10 mouse cellular contexts compared by ENCODE assay signal in the genomic region with DNA sequence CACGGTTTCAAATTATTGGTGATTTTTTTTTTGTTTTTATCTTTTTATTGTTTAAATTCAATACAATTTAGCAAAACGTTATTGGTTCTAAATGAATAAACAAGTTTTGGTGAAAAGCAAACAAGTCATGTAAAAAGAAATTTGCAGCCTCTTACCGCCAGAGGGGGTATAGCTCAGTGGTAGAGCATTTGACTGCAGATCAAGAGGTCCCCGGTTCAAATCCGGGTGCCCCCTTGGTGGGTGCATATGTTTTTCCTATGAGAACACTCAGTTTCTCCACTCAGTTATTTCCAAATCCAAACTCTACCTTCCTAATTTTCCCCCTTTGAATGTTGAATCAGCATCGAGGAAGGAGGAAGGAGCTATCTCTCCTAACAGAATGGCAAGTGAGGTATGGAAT. TPM values are rescaled to one million over a fixed set of nuclear protein-coding genes. Genes with fewer than 3 reads are reported as not detected.
DNase-seq lines count a peak whose midpoint lies in the region; ATAC-seq lines count a peak whose summit lies in the region.
"Had no signal": no experiment of that assay in that cellular context is flagged by ENCODE, and none has a peak within 500 bp of the region (broad histone marks: within the 10 kb centered on the region; RNA-seq: fewer than 3 reads in every experiment).

No protein-coding gene starts in this region.

- H3K4me1 ChIP-seq in hindbrain, embryonic 14.5 days (replicated peaks; ENCODE audit: control insufficient read depth, insufficient read depth, low read length): peaks cover 15% of the 10 kb centered on the region
- peaks cover 16% of the 10 kb centered on the region for H3K4me1 ChIP-seq in hindbrain, embryonic 12.5 days
- H3K4me1 ChIP-seq in limb, embryonic 11.5 days (ENCODE audit: control insufficient read depth, insufficient read depth, low read length): peaks cover 9% of the 10 kb centered on the region

- no peak for ATAC-seq in hindbrain, embryonic 14.5 days (ENCODE audit: low FRiP score)
- no peak for ATAC-seq in hindbrain, embryonic 12.5 days (ENCODE audit: low FRiP score)
- no peak for ATAC-seq in limb, embryonic 11.5 days (ENCODE audit: insufficient number of reproducible peaks, low FRiP score, low TSS enrichment, low read depth)
- no peak for ATAC-seq in erythroid progenitor cell, adult 5-6 weeks (replicated peaks; ENCODE audit: low FRiP score, poor library complexity, severe bottlenecking)

- WGBS in hindbrain, embryonic 14.5 days: 5% methylated on average over 6 of the region's 6 CpGs
- 4% methylated on average over 6 of the region's 6 CpGs for WGBS in hindbrain, embryonic 12.5 days
- WGBS in limb, embryonic 11.5 days: 6% methylated on average over 6 of the region's 6 CpGs

- intact Hi-C loops in heart, postnatal 14 days (cut with DNase I): no loop called here

- H3K36me3 ChIP-seq in hindbrain, embryonic 14.5 days (replicated peaks; ENCODE audit: control insufficient read depth, insufficient read depth): no peaks in the 10 kb centered on the region
- no peaks in the 10 kb centered on the region for H3K36me3 ChIP-seq in hindbrain, embryonic 12.5 days
- H3K36me3 ChIP-seq in limb, embryonic 11.5 days (ENCODE audit: control insufficient read depth, insufficient read depth, low read length): no peaks in the 10 kb centered on the region
- H3K36me3 ChIP-seq: embryonic facial prominence, embryonic 13.5 days had no signal

- H3K4me2 ChIP-seq in hindbrain, embryonic 14.5 days (replicated peaks): no peak overlapping the region
- H3K4me2 ChIP-seq in hindbrain, embryonic 12.5 days (replicated peaks): no peak overlapping the region
- H3K4me2 ChIP-seq in limb, embryonic 11.5 days (ENCODE audit: low read depth, severe bottlenecking): no peak overlapping the region

- no peak overlapping the region for H3K4me3 ChIP-seq in hindbrain, embryonic 14.5 days (replicated peaks; ENCODE audit: low read length)
- no peak overlapping the region for H3K4me3 ChIP-seq in hindbrain, embryonic 12.5 days
- H3K4me3 ChIP-seq in limb, embryonic 11.5 days (ENCODE audit: low read depth, low read length): no peak overlapping the region
- H3K4me3 ChIP-seq: embryonic facial prominence, embryonic 13.5 days had no signal

- H3K9me3 ChIP-seq in hindbrain, embryonic 14.5 days (ENCODE audit: control insufficient read depth, low read length): no peaks in the 10 kb centered on the region
- no peaks in the 10 kb centered on the region for H3K9me3 ChIP-seq in hindbrain, embryonic 12.5 days (replicated peaks)
- no peaks in the 10 kb centered on the region for H3K9me3 ChIP-seq in limb, embryonic 11.5 days (ENCODE audit: control insufficient read depth, low read length)
- H3K9me3 ChIP-seq: embryonic facial prominence, embryonic 13.5 days had no signal

- peak; percentile 84 for DNase-seq in hindbrain, embryonic 14.5 days (ENCODE audit: low spot score)
- DNase-seq in ES-CJ7 (ENCODE audit: low read depth, low spot score): peak; percentile 80
- DNase-seq in c-Kit-positive CD71-positive TER-119-positive erythroid progenitor cells, embryonic 14.5 days (ENCODE audit: low spot score): peak; percentile 62
- peak; percentile 67 to 74 for DNase-seq in heart, postnatal 14 days
- peak; percentile 81 for DNase-seq in limb, embryonic 11.5 days (ENCODE audit: low spot score)
- DNase-seq in right cerebral cortex, adult 2 months (ENCODE audit: low spot score in 2 of 2): peak; percentile 83 to 92

- no peak overlapping the region for H3K9ac ChIP-seq in hindbrain, embryonic 14.5 days
- H3K9ac ChIP-seq in hindbrain, embryonic 12.5 days: no peak overlapping the region
- no peak overlapping the region for H3K9ac ChIP-seq in limb, embryonic 11.5 days (ENCODE audit: low read length)
- H3K9ac ChIP-seq: embryonic facial prominence, embryonic 13.5 days; liver, embryonic 14.5 days had no signal

- H3K27ac ChIP-seq in hindbrain, embryonic 14.5 days: no peak overlapping the region
- no peak overlapping the region for H3K27ac ChIP-seq in hindbrain, embryonic 12.5 days
- no peak overlapping the region for H3K27ac ChIP-seq in limb, embryonic 11.5 days (replicated peaks; ENCODE audit: low read depth, low read length)
- H3K27ac ChIP-seq: embryonic facial prominence, embryonic 13.5 days; liver, embryonic 14.5 days had no signal

- no peaks in the 10 kb centered on the region for H3K27me3 ChIP-seq in hindbrain, embryonic 14.5 days (ENCODE audit: control insufficient read depth, insufficient read depth, low read length)
- no peaks in the 10 kb centered on the region for H3K27me3 ChIP-seq in hindbrain, embryonic 12.5 days
- H3K27me3 ChIP-seq in limb, embryonic 11.5 days (ENCODE audit: control insufficient read depth, insufficient read depth, low read length): no peaks in the 10 kb centered on the region
- H3K27me3 ChIP-seq: embryonic facial prominence, embryonic 13.5 days had no signal

RNA-seq across cellular contexts. Expression of a gene that starts 1.9 kb away (rescaled TPM):
- 110 and 126 TPM in 2 replicates for polyA plus RNA-seq in hindbrain, embryonic 14.5 days (2014; fragmentation: Nextera tagmentation; extraction: Ambion mirVana)
- 111 and 120 TPM in 2 replicates for polyA plus RNA-seq in hindbrain, embryonic 12.5 days (2016; fragmentation: Nextera tagmentation; extraction: Ambion mirVana)
- total RNA-seq in heart, postnatal 14 days (2021): 10 to 100 TPM; 47.8 to 49.6 TPM
- polyA plus RNA-seq in limb, embryonic 11.5 days (2014; fragmentation: Nextera tagmentation; extraction: Ambion mirVana): 79.9 and 80.5 TPM in 2 replicates
- 28.9 and 33.5 TPM in 2 replicates for total RNA-seq in erythroid progenitor cell, adult 5-6 weeks (2015; ENCODE audit: low replicate concordance)
- 14.8 and 57.0 TPM in 2 replicates for total RNA-seq in erythroid progenitor cell, adult 5-6 weeks (2017; ENCODE audit: low replicate concordance)

RNA-seq across cellular contexts. Expression of a gene that starts 14.7 kb away (rescaled TPM):
- 324 and 419 TPM in 2 replicates for polyA plus RNA-seq in hindbrain, embryonic 14.5 days (2014; fragmentation: Nextera tagmentation; extraction: Ambion mirVana)
- polyA plus RNA-seq in hindbrain, embryonic 12.5 days (2016; fragmentation: Nextera tagmentation; extraction: Ambion mirVana): 347 and 376 TPM in 2 replicates
- total RNA-seq in heart, postnatal 14 days (2021): 100 to 1,000 TPM; 503 to 533 TPM
- polyA plus RNA-seq in limb, embryonic 11.5 days (2014; fragmentation: Nextera tagmentation; extraction: Ambion mirVana): 576 and 600 TPM in 2 replicates
- 324 and 337 TPM in 2 replicates for total RNA-seq in erythroid progenitor cell, adult 5-6 weeks (2015; ENCODE audit: low replicate concordance)
- 331 and 402 TPM in 2 replicates for total RNA-seq in erythroid progenitor cell, adult 5-6 weeks (2017; ENCODE audit: low replicate concordance)

RNA-seq across cellular contexts. Expression of a gene that starts 21.2 kb away (rescaled TPM):
- 0.68 TPM in 1 of 2 replicates, not detected in the other for polyA plus RNA-seq in hindbrain, embryonic 14.5 days (2014; fragmentation: Nextera tagmentation; extraction: Ambion mirVana)
- 0.68 and 0.98 TPM in 2 replicates for polyA plus RNA-seq in hindbrain, embryonic 12.5 days (2016; fragmentation: Nextera tagmentation; extraction: Ambion mirVana)
- under 1 TPM in 1 of 2 experiments, not detected in 1; 0.65 TPM for total RNA-seq in heart, postnatal 14 days (2021)
- not detected in 2 replicates for polyA plus RNA-seq in limb, embryonic 11.5 days (2014; fragmentation: Nextera tagmentation; extraction: Ambion mirVana)
- total RNA-seq in erythroid progenitor cell, adult 5-6 weeks (2015; ENCODE audit: low replicate concordance): not detected in 2 replicates
- not detected in 2 replicates for total RNA-seq in erythroid progenitor cell, adult 5-6 weeks (2017; ENCODE audit: low replicate concordance)

RNA-seq across cellular contexts. Expression of a gene that starts 30.6 kb away (rescaled TPM):
- polyA plus RNA-seq in hindbrain, embryonic 14.5 days (2014; fragmentation: Nextera tagmentation; extraction: Ambion mirVana): 8.1 and 11.2 TPM in 2 replicates
- polyA plus RNA-seq in hindbrain, embryonic 12.5 days (2016; fragmentation: Nextera tagmentation; extraction: Ambion mirVana): 22.0 and 25.4 TPM in 2 replicates
- total RNA-seq in heart, postnatal 14 days (2021): 10 to 100 TPM in 1 of 2 experiments, 1 to 10 TPM in 1; 8.9 to 10.6 TPM
- polyA plus RNA-seq in limb, embryonic 11.5 days (2014; fragmentation: Nextera tagmentation; extraction: Ambion mirVana): 15.4 and 18.3 TPM in 2 replicates
- total RNA-seq in erythroid progenitor cell, adult 5-6 weeks (2015; ENCODE audit: low replicate concordance): 8.3 and 13.8 TPM in 2 replicates
- total RNA-seq in erythroid progenitor cell, adult 5-6 weeks (2017; ENCODE audit: low replicate concordance): 8.8 and 19.1 TPM in 2 replicates

RNA-seq across cellular contexts. Expression of a gene that starts 43.7 kb away (rescaled TPM):
- polyA plus RNA-seq in hindbrain, embryonic 14.5 days (2014; fragmentation: Nextera tagmentation; extraction: Ambion mirVana): 38.2 and 38.8 TPM in 2 replicates
- 14.1 and 14.8 TPM in 2 replicates for polyA plus RNA-seq in hindbrain, embryonic 12.5 days (2016; fragmentation: Nextera tagmentation; extraction: Ambion mirVana)
- 1 to 10 TPM in 1 of 2 experiments, under 1 TPM in 1; 0.95 to 1.1 TPM for total RNA-seq in heart, postnatal 14 days (2021)
- 15.9 and 17.4 TPM in 2 replicates for polyA plus RNA-seq in limb, embryonic 11.5 days (2014; fragmentation: Nextera tagmentation; extraction: Ambion mirVana)
- not detected in 2 replicates for total RNA-seq in erythroid progenitor cell, adult 5-6 weeks (2015; ENCODE audit: low replicate concordance)
- total RNA-seq in erythroid progenitor cell, adult 5-6 weeks (2017; ENCODE audit: low replicate concordance): not detected in 2 replicates
